8 mouse cellular contexts compared by ENCODE assay signal in genomic region chr11:74637486-74637885, GRCm38 (mm10). TPM values are rescaled to one million over a fixed set of nuclear protein-coding genes. Genes with fewer than 3 reads are reported as not detected.
DNase-seq lines count a peak whose midpoint lies in the region; ATAC-seq lines count a peak whose summit lies in the region.

No protein-coding gene starts in this region.

- peak overlapping the region; percentile 77 for H3K4me3 ChIP-seq in kidney, embryonic 14.5 days (ENCODE audit: low read length)
- peak overlapping the region; percentile 87 for H3K4me3 ChIP-seq in embryonic facial prominence, embryonic 10.5 days
- H3K4me3 ChIP-seq in hindbrain, embryonic 16.5 days (ENCODE audit: low read length) = peak overlapping the region; percentile 47
- peak overlapping the region; percentile 58 for H3K4me3 ChIP-seq in midbrain, embryonic 16.5 days (ENCODE audit: low read depth, low read length)

- H3K36me3 ChIP-seq in kidney, embryonic 14.5 days (ENCODE audit: control insufficient read depth, insufficient read depth, low read length) = no peaks in the 10 kb centered on the region
- no peaks in the 10 kb centered on the region for H3K36me3 ChIP-seq in embryonic facial prominence, embryonic 10.5 days (replicated peaks)
- no peaks in the 10 kb centered on the region for H3K36me3 ChIP-seq in hindbrain, embryonic 16.5 days (ENCODE audit: control insufficient read depth, insufficient read depth, low read length)
- H3K36me3 ChIP-seq in midbrain, embryonic 16.5 days (ENCODE audit: control insufficient read depth, insufficient read depth, low read length) = no peaks in the 10 kb centered on the region

- H3K27ac ChIP-seq in kidney, embryonic 14.5 days (ENCODE audit: low read depth, low read length) = peak overlapping the region; percentile 80; the same call in 1 of the 2 replicates
- H3K27ac ChIP-seq in embryonic facial prominence, embryonic 10.5 days (replicated peaks) = peak overlapping the region; percentile 88; the same call in 1 of the 2 replicates
- H3K27ac ChIP-seq in hindbrain, embryonic 16.5 days (ENCODE audit: low read depth, low read length) = peak overlapping the region; percentile 96
- peak overlapping the region; percentile 95 for H3K27ac ChIP-seq in midbrain, embryonic 16.5 days (ENCODE audit: low read length)

- H3K9ac ChIP-seq in kidney, embryonic 14.5 days (ENCODE audit: low read depth, low read length) = peak overlapping the region; percentile 83; the same call in 1 of the 2 replicates
- H3K9ac ChIP-seq in hindbrain, embryonic 16.5 days (ENCODE audit: low read depth, low read length) = peak overlapping the region; percentile 72
- H3K9ac ChIP-seq in midbrain, embryonic 16.5 days (ENCODE audit: low read depth, low read length) = peak overlapping the region; percentile 95

- H3K4me1 ChIP-seq in kidney, embryonic 14.5 days (ENCODE audit: control insufficient read depth, insufficient read depth, low read length) = peaks cover 15% of the 10 kb centered on the region
- peaks cover 20% of the 10 kb centered on the region for H3K4me1 ChIP-seq in embryonic facial prominence, embryonic 10.5 days
- H3K4me1 ChIP-seq in hindbrain, embryonic 16.5 days (ENCODE audit: control insufficient read depth, insufficient read depth, low read depth, low read length) = peaks cover 8% of the 10 kb centered on the region
- peaks cover 17% of the 10 kb centered on the region for H3K4me1 ChIP-seq in midbrain, embryonic 16.5 days (ENCODE audit: control insufficient read depth, insufficient read depth, low read length)

- DNase-seq in kidney, postnatal 14 days = no peak
- peak; percentile 17 for DNase-seq in embryonic facial prominence, embryonic 10.5 days (ENCODE audit: low spot score)
- DNase-seq in urinary bladder, postnatal 14 days (ENCODE audit: low spot score) = no peak
- no peak for DNase-seq in c-Kit-positive CD71-positive TER-119-positive erythroid progenitor cells, embryonic 14.5 days (ENCODE audit: low spot score)
- no peak for DNase-seq in urinary bladder, adult 18-20 months (ENCODE audit: low spot score in 2 of 2)

- no peaks in the 10 kb centered on the region; the same call in 1 of the 2 replicates for H3K27me3 ChIP-seq in kidney, embryonic 14.5 days (ENCODE audit: control insufficient read depth, insufficient read depth, low read length)
- peaks cover 48% of the 10 kb centered on the region for H3K27me3 ChIP-seq in embryonic facial prominence, embryonic 10.5 days (replicated peaks; ENCODE audit: low read depth, poor library complexity, severe bottlenecking)
- no peaks in the 10 kb centered on the region for H3K27me3 ChIP-seq in hindbrain, embryonic 16.5 days (replicated peaks; ENCODE audit: control insufficient read depth, insufficient read depth, low read length)
- no peaks in the 10 kb centered on the region; the same call in 1 of the 2 replicates for H3K27me3 ChIP-seq in midbrain, embryonic 16.5 days (ENCODE audit: control insufficient read depth, insufficient read depth, low read depth, low read length)

- peak overlapping the region; percentile 94 for H3K4me2 ChIP-seq in kidney, embryonic 14.5 days (replicated peaks; ENCODE audit: low read depth, low read length)
- H3K4me2 ChIP-seq in hindbrain, embryonic 16.5 days (ENCODE audit: low read length) = peak overlapping the region; percentile 74
- H3K4me2 ChIP-seq in midbrain, embryonic 16.5 days (ENCODE audit: low read length) = peak overlapping the region; percentile 92

- no peaks in the 10 kb centered on the region for H3K9me3 ChIP-seq in kidney, embryonic 14.5 days (ENCODE audit: control insufficient read depth, low read length)
- no peaks in the 10 kb centered on the region for H3K9me3 ChIP-seq in embryonic facial prominence, embryonic 10.5 days
- H3K9me3 ChIP-seq in hindbrain, embryonic 16.5 days (ENCODE audit: control insufficient read depth, low read length) = no peaks in the 10 kb centered on the region
- H3K9me3 ChIP-seq in midbrain, embryonic 16.5 days (replicated peaks; ENCODE audit: control insufficient read depth, low read length, poor library complexity, severe bottlenecking) = no peaks in the 10 kb centered on the region

- ATAC-seq in kidney, embryonic 14.5 days (ENCODE audit: low FRiP score, low TSS enrichment) = no peak
- no peak for ATAC-seq in hindbrain, embryonic 16.5 days
- peak; percentile 19; the same call in 1 of the 2 replicates for ATAC-seq in midbrain, embryonic 16.5 days

- whole genome bisulfite sequencing in kidney, embryonic 14.5 days = 25% methylated on average over 8 of the region's 8 CpGs
- 21% methylated on average over 8 of the region's 8 CpGs for WGBS in embryonic facial prominence, embryonic 10.5 days
- WGBS in hindbrain, embryonic 16.5 days = 12% methylated on average over 8 of the region's 8 CpGs
- WGBS in midbrain, embryonic 16.5 days = 14% methylated on average over 8 of the region's 8 CpGs

RNA-seq across cellular contexts. Expression of gene Cluh, which starts 11.8 kb away (rescaled TPM):
- polyA plus RNA-seq in kidney, embryonic 14.5 days (2014; fragmentation: Nextera tagmentation; extraction: Ambion mirVana) = 15.2 and 28.2 TPM in 2 replicates
- 29.0 and 32.3 TPM in 2 replicates for polyA plus RNA-seq in embryonic facial prominence, embryonic 10.5 days (2016; fragmentation: Nextera tagmentation; extraction: Ambion mirVana)
- polyA plus RNA-seq in hindbrain, embryonic 16.5 days (2015; fragmentation: Nextera tagmentation; extraction: Ambion mirVana) = 18.7 and 22.7 TPM in 2 replicates
- polyA plus RNA-seq in midbrain, embryonic 16.5 days (2015; fragmentation: Nextera tagmentation; extraction: Ambion mirVana) = 16.4 and 18.1 TPM in 2 replicates

RNA-seq across cellular contexts. Expression of gene Ccdc92b, which starts 18.1 kb away (rescaled TPM):
- 0.12 and 0.19 TPM in 2 replicates for polyA plus RNA-seq in kidney, embryonic 14.5 days (2014; fragmentation: Nextera tagmentation; extraction: Ambion mirVana)
- polyA plus RNA-seq in embryonic facial prominence, embryonic 10.5 days (2016; fragmentation: Nextera tagmentation; extraction: Ambion mirVana) = 0.52 and 0.69 TPM in 2 replicates
- 2.5 and 2.9 TPM in 2 replicates for polyA plus RNA-seq in hindbrain, embryonic 16.5 days (2015; fragmentation: Nextera tagmentation; extraction: Ambion mirVana)
- 2.6 and 3.3 TPM in 2 replicates for polyA plus RNA-seq in midbrain, embryonic 16.5 days (2015; fragmentation: Nextera tagmentation; extraction: Ambion mirVana)

RNA-seq across cellular contexts. Expression of gene Rap1gap2, which starts 26.8 kb away (rescaled TPM):
- 4.1 and 5.0 TPM in 2 replicates for polyA plus RNA-seq in kidney, embryonic 14.5 days (2014; fragmentation: Nextera tagmentation; extraction: Ambion mirVana)
- 1.2 and 1.9 TPM in 2 replicates for polyA plus RNA-seq in embryonic facial prominence, embryonic 10.5 days (2016; fragmentation: Nextera tagmentation; extraction: Ambion mirVana)
- 13.7 and 15.0 TPM in 2 replicates for polyA plus RNA-seq in hindbrain, embryonic 16.5 days (2015; fragmentation: Nextera tagmentation; extraction: Ambion mirVana)
- polyA plus RNA-seq in midbrain, embryonic 16.5 days (2015; fragmentation: Nextera tagmentation; extraction: Ambion mirVana) = 17.1 and 18.3 TPM in 2 replicates
